Mouse (Mus musculus): Measurements from ENCODE around the gene Abca2. TPM values are rescaled to one million over a fixed set of nuclear protein-coding genes. Genes with fewer than 3 reads are reported as not detected.

Gene Abca2
- total RNA-seq, 2 experiments from 2014 or later = 160 to 172 TPM

DNA sequence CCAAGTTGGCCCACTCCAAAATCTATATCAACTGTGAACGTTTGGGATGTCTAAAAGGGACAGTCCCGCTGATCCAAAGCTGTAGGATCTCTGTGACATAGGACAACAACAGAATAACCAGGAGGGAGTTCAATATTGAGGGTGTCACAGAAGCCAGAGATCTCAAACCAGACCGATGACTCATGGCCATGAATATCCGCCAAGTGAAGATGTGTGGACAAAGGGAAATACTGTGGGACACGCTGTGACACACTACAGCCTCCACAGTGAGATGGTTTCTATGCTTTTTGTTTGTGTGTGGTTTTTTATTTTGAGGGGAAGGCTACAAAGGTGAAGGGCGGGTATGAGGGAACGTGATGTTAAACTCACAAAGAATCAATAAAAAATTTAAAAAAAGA is 60.2 kb downstream of the Abca2 start:
- no peak for DNase-seq (ENCODE audit: extremely low spot score in 1 of 2, low spot score in 1 of 2)

DNA sequence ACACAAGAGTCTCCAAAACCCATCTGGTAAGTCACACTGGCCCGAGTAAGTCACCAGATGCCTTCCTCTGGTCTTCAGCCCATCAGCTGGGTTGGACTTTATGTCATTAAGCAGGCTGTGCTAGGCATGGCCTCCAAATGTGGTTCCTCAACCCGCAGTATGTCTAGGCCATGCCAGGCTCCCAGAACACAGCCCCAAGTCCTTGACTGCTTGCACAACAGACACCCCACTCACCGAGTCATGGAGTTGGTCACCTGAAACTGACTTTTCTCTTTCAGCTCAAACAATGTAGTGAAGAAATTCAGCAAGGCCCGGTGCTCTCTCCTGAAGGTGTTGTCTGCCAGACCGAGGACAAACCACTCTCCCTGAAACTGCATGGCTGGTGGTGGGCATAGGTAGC is 64.5 kb downstream of the Abca2 start:
- DNase-seq (ENCODE audit: extremely low spot score in 1 of 2, low spot score in 1 of 2) = no peak

DNA sequence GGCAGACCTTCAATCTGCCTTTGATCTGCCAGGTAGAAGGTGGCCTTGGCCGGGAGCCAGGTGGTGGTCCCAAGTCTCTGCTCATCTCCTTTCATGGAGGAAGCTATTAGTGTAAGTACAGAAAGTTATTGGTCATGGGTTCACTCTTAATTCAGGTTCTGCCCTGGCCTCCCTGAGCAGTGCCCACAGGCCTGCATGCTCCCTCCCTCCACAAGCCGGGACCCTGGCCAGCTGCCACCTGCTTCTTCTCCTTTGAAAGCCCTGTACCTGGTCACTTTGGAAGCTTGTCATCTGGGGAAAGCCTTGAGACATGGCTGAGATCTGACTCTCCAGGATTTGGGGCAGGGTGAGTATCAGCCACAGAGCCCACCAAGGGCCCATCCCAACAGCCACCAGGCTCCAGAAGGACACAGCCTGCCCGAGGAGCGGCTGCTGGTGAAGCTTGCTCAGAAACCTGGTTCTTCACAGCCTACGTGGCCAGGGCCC is 65.0 kb downstream of the Abca2 start, which contains the start of gene Lcn12:
Lcn12 (minus strand) TSS at position 436 of the 486 bp plus-strand sequence.
- no peak for DNase-seq (ENCODE audit: extremely low spot score in 1 of 2, low spot score in 1 of 2)

DNA sequence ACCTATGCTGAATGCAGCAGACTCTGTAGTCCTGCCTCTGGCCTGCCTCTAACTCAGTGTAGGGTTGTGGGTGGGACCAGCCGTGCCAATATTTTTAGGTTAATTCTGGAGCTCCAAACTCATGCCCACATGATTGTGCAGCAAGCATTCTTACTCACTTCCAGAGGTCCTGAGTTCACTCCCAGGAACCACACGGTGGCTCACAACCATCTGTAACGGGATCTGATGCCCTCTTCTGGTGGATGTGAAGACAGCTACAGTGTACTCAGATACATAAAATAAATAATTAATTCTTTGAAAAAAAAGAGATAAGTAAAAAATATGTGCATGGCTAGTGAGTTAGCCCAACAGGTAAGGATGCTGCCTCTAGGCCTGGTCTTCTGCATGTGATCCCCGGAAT is 68.0 kb downstream of the Abca2 start:
- no peak for DNase-seq (ENCODE audit: extremely low spot score in 1 of 2, low spot score in 1 of 2)

Small RNA genes lying within 50 kb of the gene (microRNA-seq; reads per million reads assigned to microRNA genes)
- 7.5 to 7.6 reads per million in 2 experiments for gene Mir3087

Other genes starting within 250 kb of the Abca2 start
- 10 to 100 TPM; 27.5 to 35.7 TPM for gene Nrarp, start 247.9 kb upstream of the Abca2 start, total RNA-seq (2021)
- gene Tor4a, start 231.8 kb upstream of the Abca2 start, total RNA-seq (2021) = 1 to 10 TPM; 1.5 TPM
- 10 to 100 TPM; 55.8 to 58.9 TPM for gene Nelfb, start 217.2 kb upstream of the Abca2 start, total RNA-seq (2021)
- gene Stpg3, start 214.1 kb upstream of the Abca2 start, total RNA-seq (2021) = under 1 TPM in 1 of 2 experiments, not detected in 1; 0.32 TPM
- gene Fam166a, start 210.0 kb upstream of the Abca2 start, total RNA-seq (2021) = under 1 TPM in 1 of 2 experiments, not detected in 1; 0.59 TPM
- gene Tubb4b, start 204.0 kb upstream of the Abca2 start, total RNA-seq (2021) = 100 to 1,000 TPM; 330 to 361 TPM
- gene Slc34a3, start 194.3 kb upstream of the Abca2 start, total RNA-seq (2021) = not detected
- gene Rnf224, start 191.9 kb upstream of the Abca2 start, total RNA-seq (2021) = not detected
- gene Rnf208, start 186.4 kb upstream of the Abca2 start, total RNA-seq (2021) = 100 to 1,000 TPM; 230 to 231 TPM
- gene Cysrt1, start 186.3 kb upstream of the Abca2 start, total RNA-seq (2021) = under 1 TPM in 1 of 2 experiments, not detected in 1; 0.79 TPM
- gene AL732309.1, start 181.8 kb upstream of the Abca2 start, total RNA-seq (2021) = 1 to 10 TPM; 3.3 to 5.2 TPM
- gene Tmem203, start 173.3 kb upstream of the Abca2 start, total RNA-seq (2021) = 10 to 100 TPM; 38.1 to 40.5 TPM
- gene Tprn, start 166.1 kb upstream of the Abca2 start, total RNA-seq (2021) = 10 to 100 TPM; 27.0 to 29.4 TPM
- gene Ssna1, start 156.3 kb upstream of the Abca2 start, total RNA-seq (2021) = 10 to 100 TPM; 69.2 to 71.6 TPM
- gene Anapc2, start 156.2 kb upstream of the Abca2 start, total RNA-seq (2021) = 10 to 100 TPM; 85.1 to 86.5 TPM
- gene Tmem210, start 140.6 kb upstream of the Abca2 start, total RNA-seq (2021) = not detected
- not detected for gene Lrrc26, start 138.8 kb upstream of the Abca2 start, total RNA-seq (2021)
- gene Grin1, start 109.5 kb upstream of the Abca2 start, total RNA-seq (2021) = 100 to 1,000 TPM; 405 to 487 TPM
- 10 to 100 TPM; 53.7 to 56.1 TPM for gene Man1b1, start 96.4 kb upstream of the Abca2 start, total RNA-seq (2021)
- 10 to 100 TPM; 30.7 to 31.7 TPM for gene Dpp7, start 72.3 kb upstream of the Abca2 start, total RNA-seq (2021)
- 10 to 100 TPM; 14.2 to 14.3 TPM for gene Uap1l1, start 63.0 kb upstream of the Abca2 start, total RNA-seq (2021)
- gene Sapcd2, start 56.4 kb upstream of the Abca2 start, total RNA-seq (2021) = 1 to 10 TPM; 5.8 to 6.0 TPM
- 10 to 100 TPM; 15.3 to 18.0 TPM for gene Entpd2, start 32.8 kb upstream of the Abca2 start, total RNA-seq (2021)
- 100 to 1,000 TPM; 427 to 450 TPM for gene Npdc1, start 29.4 kb upstream of the Abca2 start, total RNA-seq (2021)
- gene Fut7, start 5.4 kb upstream of the Abca2 start, total RNA-seq (2021) = under 1 TPM; 0.12 to 0.49 TPM
- gene Clic3, start 28.1 kb downstream of the Abca2 start, total RNA-seq (2021) = under 1 TPM; 0.47 to 0.73 TPM
- 10 to 100 TPM; 56.6 to 58.9 TPM for gene Paxx, start 32.4 kb downstream of the Abca2 start, total RNA-seq (2021)
- 100 to 1,000 TPM; 329 to 404 TPM for gene Ptgds, start 41.3 kb downstream of the Abca2 start, total RNA-seq (2021)
- not detected for gene Lcn12, start 65.2 kb downstream of the Abca2 start, total RNA-seq (2021)
- gene Fbxw5, start 72.0 kb downstream of the Abca2 start, total RNA-seq (2021) = 100 to 1,000 TPM; 114 to 131 TPM
- gene C8g, start 73.0 kb downstream of the Abca2 start, total RNA-seq (2021) = 1 to 10 TPM in 1 of 2 experiments, under 1 TPM in 1; 0.87 to 1.1 TPM
- 10 to 100 TPM in 1 of 2 experiments, 1 to 10 TPM in 1; 9.5 to 10.5 TPM for gene Traf2, start 118.2 kb downstream of the Abca2 start, total RNA-seq (2021)
- gene Edf1, start 129.1 kb downstream of the Abca2 start, total RNA-seq (2021) = 100 to 1,000 TPM; 211 to 232 TPM
- 1 to 10 TPM; 1.9 to 2.3 TPM for gene Mamdc4, start 146.1 kb downstream of the Abca2 start, total RNA-seq (2021)
- 10 to 100 TPM; 67.9 to 75.4 TPM for gene Phpt1, start 146.5 kb downstream of the Abca2 start, total RNA-seq (2021)
- 100 to 1,000 TPM; 104 to 117 TPM for gene Ajm1, start 153.1 kb downstream of the Abca2 start, total RNA-seq (2021)
- gene Rabl6, start 179.8 kb downstream of the Abca2 start, total RNA-seq (2021) = 100 to 1,000 TPM; 128 to 145 TPM
- not detected for gene Ccdc183, start 189.0 kb downstream of the Abca2 start, total RNA-seq (2021)
- 10 to 100 TPM; 21.3 to 24.7 TPM for gene Tmem141, start 193.3 kb downstream of the Abca2 start, total RNA-seq (2021)
- under 1 TPM; 0.44 to 0.80 TPM for gene Fcna, start 199.3 kb downstream of the Abca2 start, total RNA-seq (2021)
- gene Lcn8, start 224.4 kb downstream of the Abca2 start, total RNA-seq (2021) = not detected
- gene Lcn5, start 229.2 kb downstream of the Abca2 start, total RNA-seq (2021) = not detected
- not detected for gene Lcn6, start 248.1 kb downstream of the Abca2 start, total RNA-seq (2021)

Measured in layer of hippocampus, postnatal 25 days (tissue).